Mouse (Mus musculus) spleen, postnatal 4 days (tissue): ENCODE results near the gene Cttnbp2.
A peak's percentile ranks its signal among the peaks of the same experiment; 100 is the strongest.

Experiments
- DNase-seq, 2 experiments: peaks; one replicate each; pipeline ENCODE4 v3.0.0; 2022; ENCODE audit warnings: low spot score in 2 of 2

Cttnbp2 gene

DNA sequence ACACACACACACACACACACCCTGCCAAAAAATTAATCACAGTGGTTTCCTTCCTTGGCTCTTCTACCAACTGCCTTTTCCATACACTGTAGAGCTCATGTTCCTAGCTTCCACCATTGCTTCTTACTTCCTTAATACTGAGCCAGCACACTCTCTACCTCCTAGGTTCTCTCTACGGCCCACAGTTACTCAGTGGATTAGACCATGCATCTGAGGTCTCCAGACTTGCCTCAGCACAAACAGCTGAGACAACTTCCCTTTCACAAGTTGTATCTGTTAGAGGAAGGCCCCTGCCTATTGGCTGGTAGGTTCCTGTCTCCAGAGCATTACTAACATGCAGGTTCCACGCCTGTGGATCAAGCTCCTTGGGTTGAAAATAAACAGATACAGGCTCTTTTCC is 45.4 kb downstream of the Cttnbp2 start:
- no peak for DNase-seq

DNA sequence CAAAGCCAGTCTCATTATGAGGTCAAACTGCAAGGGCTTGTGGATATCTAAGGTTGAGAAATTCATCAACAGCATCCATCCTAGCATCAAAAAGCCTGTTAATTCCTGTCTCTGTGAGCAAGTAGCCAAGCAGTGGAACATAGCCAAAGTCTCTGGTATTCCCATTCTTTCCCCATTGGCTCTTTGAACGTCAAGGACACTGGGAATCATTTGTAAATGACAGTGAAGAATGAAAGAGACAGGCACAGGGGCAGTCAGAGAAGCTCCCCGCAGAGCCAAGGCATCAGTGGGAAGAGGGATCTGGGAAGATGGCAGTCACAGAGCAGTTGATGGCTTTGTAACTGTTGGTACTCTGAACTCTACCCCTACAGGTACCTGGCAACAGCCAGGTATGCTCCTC is 46.9 kb downstream of the Cttnbp2 start:
- DNase-seq, result no peak

DNA sequence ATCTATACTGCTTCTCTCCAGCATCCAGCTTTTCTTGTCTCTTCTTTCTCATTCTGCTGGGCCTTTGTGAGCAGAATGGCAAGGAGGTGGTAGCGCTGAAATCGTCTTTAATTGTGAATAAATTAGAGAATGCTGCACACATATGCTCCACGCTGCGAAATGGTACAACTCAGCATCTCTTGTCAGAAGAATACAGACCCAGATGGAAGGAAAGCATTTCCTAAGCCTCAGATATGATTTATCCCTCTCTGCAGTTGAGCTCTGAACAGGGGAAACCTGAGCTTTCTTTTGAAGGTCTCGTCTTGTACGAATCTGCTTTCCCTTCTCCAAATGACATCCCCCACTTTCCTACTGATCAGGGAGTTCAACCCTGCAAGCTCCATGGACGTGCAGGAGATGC is 48.4 kb downstream of the Cttnbp2 start:
- DNase-seq, result no peak

DNA sequence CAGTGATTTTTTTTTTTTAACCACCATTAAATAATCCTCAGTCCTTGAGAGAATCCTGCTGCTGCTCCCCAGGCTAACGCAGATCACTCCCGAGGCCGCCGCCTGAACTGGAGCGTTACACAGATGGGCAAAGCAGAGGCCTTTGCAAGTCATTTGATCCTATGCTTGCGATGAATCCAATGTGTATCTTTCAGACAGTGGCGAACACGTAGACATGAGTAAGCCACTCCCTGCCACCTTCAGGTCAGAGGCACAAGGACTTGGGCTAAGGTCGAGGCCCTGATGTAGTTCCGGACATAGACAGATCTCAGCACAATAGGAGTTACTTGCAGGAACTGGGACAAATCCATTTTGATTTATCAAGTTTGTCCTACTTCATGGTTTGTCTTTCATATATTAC is 49.0 kb downstream of the Cttnbp2 start:
- no peak for DNase-seq

DNA sequence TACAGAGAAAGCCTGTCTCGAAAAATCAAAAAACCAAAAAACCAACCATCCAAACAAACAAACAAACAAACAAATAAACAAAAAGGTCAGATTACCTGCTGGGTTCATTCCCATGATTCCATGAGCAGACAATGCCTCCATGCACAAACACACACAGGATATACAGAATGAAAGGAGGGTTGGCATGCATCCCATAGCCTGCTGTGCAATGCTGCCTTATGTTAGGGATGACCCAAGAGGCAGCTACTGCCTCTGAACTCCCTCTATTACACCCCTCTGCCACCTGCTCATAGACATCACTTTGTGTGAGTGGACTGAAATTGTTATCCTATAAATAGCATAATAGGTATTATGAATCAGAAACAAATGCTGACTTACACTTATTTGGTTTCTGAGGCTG is 55.0 kb downstream of the Cttnbp2 start:
- no peak for DNase-seq

DNA sequence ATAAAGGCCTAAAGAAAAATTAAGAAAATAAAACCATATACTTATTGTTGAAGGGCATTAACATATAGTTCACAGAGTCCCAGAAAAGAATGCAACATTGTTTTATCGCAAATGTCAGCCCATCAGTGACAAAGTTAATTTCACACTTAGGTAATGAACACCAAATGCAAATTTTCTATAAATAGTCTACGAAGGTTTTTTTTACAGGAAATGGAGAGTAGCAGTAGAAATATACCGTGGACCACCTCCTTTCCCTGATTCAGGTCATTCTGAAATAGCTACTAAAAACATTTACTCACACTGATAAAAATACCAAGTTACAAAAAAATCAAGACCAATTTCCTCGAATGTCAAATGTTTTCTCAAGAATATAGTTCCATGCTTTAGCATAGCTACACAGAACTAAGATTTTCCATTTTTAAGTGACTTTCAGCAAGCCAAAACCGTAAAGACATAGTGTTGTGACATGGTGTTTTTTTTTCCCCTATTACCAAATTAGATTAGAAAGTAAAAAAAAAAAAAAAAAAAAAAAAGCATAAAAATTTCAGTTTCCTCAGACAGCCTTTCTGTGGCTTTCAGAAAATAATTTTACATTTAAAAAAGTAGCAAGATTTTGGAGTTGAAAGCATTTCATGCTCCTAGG is 64.0 kb downstream of the Cttnbp2 start:
- no peak for DNase-seq

DNA sequence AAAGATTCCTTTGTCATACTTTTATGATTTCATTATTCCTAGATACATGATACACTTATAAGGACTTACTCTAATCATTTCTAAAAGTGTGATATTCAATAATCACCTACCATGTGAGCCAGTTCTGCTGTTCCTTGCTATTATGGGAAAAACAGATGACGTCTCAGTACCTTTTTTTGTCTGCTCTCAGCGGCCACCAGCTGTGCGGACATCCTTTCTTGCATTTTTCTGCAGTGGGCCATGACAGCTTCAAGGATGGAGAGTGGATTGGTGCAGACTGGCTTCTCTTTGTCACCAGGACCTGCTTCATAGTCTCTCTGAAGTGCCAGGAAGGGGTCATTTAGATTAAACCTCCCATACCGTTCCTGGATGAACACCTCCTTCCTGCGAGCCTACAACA is 66.6 kb downstream of the Cttnbp2 start:
- no peak for DNase-seq

DNA sequence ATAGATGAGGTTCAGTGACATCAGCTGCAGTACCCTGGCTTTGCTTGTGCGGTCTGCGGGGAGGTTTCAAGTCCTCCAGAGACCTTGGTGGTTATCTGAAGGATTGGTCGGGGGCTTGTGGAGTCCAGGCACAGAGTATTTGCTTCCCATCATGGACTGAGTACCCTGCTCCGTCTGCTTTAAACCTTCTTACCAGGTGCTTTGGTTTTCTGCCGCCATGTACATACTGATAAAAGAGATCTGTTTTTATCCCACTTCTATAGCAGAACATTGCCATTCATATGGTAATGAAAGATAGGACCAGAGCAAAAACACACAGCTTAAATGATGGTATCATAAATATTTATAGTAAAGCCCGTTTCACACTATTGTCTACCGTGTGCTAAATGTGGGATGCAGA is 67.7 kb downstream of the Cttnbp2 start:
- no peak for DNase-seq

DNA sequence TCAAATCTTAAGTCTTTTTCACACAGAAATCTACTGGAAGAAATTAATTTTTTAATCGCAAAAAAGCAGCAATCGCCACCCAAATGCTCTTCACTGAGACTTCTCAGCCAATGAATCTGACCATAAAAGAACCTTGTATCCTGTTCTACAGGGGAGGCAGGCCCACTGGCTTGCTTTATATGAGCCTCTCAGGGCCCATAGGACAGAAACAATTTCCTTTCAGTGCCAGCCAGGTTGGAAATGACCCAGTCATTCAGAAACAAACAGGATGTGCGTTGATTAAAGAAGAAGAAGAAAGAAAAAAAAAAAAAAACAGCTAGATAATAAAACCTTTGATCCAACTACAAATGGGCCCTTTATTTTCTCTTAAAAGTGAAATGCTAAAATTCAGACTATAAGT is 68.3 kb downstream of the Cttnbp2 start:
- no peak for DNase-seq

DNA sequence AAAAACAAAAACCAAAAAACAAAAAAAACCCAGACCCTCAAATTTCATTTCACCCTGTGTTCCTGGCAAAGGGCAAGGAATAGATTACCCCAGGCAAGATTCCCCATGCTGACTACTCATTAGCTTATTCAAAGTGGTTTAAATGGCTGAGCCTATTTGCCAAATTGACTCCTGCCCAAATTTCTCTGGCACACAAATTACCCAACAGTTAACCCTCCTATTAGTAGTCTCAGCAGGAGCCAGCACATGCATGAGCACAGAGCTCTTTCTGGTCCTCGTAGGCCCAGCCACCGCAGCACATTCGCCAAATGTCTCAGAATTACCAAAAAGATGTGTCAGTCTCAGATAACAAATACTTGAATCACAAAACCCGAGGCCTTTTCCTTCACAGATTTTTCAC is 68.9 kb downstream of the Cttnbp2 start:
- DNase-seq, result no peak

DNA sequence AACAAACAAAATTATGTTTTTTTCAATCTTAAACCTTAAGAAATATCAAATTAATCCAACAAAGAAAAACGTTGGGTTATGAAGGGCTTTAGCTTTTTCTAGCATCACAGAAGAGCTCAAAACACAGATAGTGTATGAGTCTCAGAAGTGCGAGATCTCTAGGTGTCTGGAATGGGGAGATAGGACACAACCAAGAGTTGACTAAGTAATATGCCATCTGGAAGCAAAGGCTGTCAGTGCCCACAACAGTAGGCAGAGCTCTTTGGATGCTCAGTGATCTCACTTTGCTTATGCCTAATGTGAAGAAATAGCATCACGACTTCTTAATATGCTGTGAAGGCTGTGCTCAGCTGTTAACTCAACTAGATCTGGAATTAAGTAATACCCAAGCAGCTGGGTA is 72.3 kb downstream of the Cttnbp2 start:
- DNase-seq, result no peak

DNA sequence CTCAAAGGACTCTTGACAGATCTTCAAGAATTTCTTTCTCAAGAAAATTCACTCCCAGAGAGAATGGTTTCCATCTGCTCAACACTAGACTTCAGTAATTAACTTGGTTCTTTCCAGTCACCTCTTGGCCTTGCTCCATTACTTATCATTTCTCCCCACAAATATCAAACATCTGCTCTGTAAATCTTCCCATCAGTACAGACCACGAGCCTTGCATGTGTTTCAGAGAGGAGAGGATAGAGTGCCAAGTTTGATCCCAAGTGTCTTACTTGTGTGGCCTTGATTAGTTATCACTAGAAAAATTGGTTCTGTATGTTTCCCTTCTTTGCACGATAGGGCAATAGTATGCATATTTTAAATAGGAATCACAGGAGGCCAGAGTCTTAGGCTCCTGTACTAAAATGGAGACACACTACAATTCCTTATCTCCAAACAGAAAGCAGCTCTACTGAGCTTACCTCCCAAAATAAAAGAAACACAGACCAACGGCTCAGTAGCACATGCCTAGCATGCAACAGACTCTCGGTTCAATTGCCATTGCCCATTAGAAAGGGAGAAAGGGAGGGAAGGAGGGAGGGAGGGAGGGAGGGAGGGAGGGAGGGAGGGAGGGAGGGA is 73.6 kb downstream of the Cttnbp2 start:
- DNase-seq, result no peak

DNA sequence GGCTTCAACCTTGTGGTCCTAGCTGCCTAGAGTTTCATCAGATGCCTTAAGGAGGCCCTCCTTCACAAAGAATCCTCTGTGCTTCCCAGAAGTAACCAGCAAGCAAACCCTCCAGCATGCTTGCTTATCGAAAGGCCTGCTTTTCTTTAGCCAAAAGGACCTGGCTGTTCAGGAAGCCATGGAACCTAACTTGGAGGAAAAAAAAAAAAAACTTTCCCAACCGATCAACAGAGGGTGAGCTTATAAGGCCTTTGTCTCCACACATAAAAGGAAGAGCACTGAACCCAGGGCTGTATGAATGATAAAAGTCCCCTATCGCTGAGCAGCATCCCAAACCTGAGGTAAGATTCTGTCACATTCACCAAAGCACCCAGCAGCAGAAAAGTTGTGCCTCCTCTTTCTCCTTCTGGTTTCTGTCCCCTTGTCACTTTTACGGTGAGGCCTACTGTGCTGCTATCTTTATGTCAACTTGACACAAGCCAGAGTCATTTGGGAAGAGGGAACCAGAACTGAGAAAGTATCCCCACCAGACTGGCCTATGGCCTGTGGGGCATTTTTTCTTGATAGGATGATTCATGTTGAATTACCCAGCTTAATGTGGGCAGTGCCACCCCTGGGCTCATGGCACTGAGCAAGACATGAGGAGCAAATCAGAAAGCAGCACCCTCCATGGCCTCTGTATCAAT is 78.4 kb downstream of the Cttnbp2 start:
- no peak for DNase-seq

DNA sequence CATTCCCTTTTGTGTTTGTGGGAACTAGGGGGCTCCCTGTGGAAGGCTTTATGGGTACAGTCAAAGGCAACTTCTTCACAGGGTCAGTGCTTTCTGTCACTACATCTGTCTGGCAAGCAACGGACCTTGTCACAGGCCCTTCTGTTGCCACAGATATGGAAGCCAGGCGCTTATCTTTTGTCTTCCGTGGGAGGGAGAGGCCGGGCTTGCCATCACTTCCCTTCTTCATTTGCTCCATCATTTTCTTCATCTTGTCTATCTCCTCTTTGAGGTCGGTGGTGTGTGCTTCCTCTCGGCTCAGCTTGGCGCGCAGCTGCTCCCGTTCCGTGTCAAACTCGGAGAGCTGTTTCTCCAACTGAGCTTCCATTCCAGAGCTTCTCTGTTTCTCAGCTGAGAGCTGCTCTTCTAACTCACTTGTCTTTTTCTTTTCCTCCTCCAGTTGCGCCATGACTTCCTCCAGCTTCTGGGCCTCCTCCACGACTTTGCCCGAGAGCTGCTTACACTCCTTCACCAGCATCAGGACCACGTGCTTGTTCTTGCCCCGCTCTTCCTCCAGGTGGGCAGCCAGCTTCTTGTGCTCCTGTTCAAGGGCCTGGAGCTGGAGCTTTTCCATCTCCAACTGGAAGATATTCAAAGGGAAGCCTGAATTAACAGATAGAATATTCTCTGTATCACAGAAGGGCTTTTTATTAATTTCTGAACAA is 79.7 kb downstream of the Cttnbp2 start:
- peak; percentile 43 to 61 for DNase-seq

DNA sequence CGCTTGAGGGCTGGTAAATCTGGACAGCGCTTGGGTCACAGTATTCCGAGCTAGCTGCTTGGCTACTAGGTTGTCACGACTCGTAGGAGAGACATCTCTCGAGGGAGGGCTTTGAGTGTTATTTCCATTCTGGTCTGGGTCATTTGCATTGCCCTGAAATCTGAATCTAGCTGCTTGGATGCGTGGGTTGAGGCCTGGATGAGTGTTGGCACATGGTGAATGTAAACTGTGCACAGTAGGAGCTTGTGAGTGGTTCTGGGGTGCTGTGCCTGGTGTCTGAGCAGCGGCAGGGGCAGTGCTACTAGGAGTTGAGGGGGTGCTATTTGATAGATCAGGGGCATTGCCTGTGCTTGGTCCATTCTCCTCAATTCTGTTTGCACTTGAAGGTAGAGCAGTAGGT is 80.3 kb downstream of the Cttnbp2 start:
- DNase-seq, result no peak

DNA sequence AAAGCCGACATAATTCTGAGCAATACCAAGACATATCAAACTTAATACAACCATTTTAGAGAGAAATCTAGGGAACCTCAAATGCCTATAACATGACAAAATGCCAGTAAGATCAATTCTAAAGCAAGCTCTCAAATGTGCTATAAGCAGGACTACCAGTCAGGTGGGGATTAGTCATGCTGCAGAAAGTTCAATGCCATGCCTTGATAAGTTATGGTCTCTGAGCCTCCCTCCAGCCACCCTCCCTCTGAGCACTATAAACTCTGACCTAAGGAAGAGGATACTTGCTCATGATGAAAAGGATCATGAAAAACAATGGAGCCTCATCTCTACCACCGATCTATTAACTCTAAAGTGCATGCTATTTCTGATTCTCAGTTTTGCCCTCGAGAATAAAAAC is 82.3 kb downstream of the Cttnbp2 start:
- DNase-seq, result no peak

DNA sequence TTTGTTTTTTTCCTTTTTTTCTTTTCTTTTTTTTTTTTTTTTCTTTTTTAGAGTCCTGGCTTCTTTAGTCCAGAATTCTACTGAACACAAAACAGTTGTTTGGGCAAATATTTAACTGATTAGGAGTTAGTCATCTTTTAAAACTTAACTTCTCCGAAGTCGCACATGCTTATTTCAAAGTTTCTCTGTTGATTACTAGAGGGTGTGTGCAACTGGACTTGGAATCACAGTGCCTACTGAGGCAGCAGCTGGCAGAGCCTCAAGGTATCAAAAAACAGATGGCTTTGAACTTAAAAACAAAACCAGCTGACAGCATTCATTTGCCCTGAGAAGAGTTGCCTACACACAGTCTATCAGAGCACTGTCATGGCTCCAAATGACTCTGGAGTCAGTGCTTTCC is 82.8 kb downstream of the Cttnbp2 start:
- no peak for DNase-seq

DNA sequence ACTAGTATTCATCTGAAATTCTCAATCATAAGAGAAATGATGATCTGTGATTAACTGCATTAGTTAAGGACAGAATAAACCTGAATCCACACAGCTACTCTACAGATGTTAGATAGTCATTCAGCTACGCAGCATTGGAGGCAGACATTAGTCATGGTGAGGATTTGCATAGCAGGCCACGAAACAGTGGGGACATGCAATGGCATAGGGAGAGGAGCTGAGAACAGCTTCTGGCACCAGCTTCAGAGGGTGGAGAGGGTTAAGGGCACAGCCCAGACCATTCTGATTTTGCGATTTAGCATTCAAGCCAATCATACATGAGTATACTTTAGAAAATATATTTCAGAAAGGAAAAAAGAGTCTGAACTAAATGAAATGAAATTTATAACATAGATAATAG is 84.6 kb downstream of the Cttnbp2 start:
- DNase-seq, result no peak

DNA sequence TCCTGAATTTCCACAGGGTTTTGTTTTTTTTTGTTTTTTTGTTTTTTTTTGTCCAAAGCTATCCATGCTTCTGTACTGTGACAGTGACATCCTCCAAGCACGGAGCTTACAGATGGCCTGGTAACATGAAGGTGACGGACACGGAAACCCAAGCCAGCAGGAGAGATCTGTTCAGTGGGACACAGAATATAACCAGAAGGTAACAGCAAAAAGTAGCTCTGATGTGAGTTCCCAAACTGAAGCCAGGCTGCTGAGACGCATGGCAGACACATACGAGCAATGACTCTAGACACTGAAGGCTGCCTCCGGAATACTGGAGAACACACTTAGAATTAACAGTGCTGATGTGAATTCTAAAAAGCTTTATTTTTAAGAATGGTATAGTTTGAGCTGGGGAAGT is 89.8 kb downstream of the Cttnbp2 start:
- DNase-seq, result no peak

DNA sequence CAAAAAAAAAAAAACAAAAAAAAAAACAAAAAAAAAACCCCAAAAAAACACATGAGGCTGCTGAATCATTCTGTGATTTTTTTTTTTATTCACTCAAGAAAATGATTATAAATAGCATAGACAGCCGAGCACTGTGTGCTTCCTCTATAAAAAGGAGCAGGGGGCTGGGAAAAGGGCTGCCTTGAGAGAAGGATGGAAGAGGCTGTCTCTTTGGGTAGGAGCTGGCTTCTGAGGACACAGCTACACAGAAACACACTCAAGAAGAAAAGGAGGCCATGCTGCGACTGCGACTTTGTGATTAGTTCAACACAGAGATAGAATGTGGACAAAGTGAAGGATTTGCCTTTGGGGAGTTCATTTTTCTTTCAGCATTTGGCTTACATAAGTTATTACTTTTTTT is 90.3 kb downstream of the Cttnbp2 start:
- DNase-seq, result no peak

DNA sequence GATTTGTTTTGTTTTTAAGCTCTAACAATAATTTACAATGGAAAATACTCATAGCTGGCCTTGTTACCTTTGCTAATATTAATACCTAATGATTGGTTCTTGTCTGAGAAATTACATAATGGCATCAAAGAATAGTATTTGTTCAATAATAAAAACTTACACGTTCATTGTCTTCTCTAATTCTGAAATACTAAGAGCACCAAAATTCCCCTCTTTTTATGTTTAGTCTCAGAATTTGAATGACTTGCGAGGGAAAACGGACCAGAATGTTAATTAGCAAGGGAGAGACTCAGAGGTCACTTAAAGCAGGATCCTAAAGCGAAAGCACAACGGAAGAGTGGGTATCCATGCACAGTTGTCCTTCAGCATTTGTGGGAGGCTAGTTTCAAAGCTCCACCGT is 91.5 kb downstream of the Cttnbp2 start:
- no peak for DNase-seq

DNA sequence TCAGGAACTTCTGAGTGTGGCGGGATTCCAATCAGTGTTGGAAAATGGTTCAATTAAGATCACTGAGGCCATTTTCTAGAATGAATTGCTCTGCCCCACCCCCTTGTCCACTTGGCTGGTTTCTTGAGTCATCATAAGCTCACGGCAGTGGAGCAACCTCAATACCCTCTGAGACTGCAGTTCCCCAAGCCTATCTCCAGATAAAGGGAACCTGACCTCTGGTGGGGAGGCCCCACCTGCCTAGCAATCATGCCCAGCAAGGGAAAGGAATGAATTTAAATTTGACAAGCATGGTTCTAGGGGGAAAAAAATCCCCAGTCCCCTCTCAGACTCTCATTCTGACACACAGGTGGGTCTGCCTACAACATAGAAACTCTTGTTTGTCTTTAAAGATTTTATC is 93.1 kb downstream of the Cttnbp2 start:
- no peak for DNase-seq

DNA sequence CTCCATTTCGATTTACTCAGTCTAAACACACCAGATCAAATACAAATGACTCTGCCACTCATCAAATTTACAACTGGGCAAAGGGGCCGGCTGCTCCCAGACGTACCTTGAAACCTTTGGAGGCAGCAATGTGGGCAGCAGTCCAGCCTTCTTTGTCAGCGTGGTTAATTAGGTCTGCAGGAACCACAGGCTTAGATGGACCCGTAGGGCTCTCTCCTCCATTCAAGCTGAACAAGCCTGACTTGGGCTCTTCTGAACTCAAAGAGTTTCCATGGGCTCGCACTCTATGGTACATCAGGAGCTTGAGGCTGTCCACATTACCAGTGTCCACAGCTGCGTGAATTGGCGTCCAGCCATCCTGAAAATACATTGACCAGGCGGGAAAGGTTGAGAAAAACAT is 94.0 kb downstream of the Cttnbp2 start:
- no peak for DNase-seq
